In the genomic region with DNA sequence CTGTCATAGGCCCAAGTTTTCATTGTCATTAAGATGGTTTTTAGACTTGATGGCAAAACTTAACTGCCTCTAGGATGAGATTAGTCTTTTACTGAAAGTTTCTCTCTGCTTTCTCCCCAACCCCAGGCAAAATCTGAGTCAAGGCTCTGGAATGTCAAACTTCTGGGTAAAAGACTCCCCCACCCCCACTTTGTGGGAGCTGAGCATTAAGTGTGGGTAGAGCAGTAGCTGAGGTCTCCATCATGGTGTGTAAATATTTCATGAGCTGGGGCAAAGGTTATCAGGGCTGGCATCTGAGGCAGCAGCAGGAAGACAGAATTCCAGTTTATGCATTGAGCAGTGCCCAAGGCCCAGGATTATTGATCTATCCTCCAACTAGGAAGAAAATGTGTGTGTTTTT, we compare ENCODE assay signal across 16 mouse cellular contexts.
DNase-seq lines count a peak whose midpoint lies in the region; ATAC-seq and TF ChIP-seq lines count a peak whose summit lies in the region.
"Had no signal": no experiment of that assay in that cellular context is flagged by ENCODE, and none has a peak within 500 bp of the region (broad histone marks: within the 10 kb centered on the region; RNA-seq: fewer than 3 reads in every experiment).

No protein-coding gene starts in this region.

- no peak overlapping the region for H3K4me2 ChIP-seq in kidney, embryonic 16.5 days (replicated peaks; ENCODE audit: low read depth, low read length)
- H3K4me2 ChIP-seq: embryonic facial prominence, embryonic 12.5 days; heart, embryonic 15.5 days; hindbrain, embryonic 15.5 days had no signal

- H3K27ac ChIP-seq in kidney, embryonic 16.5 days (ENCODE audit: low read length) = no peak overlapping the region
- peak overlapping the region; percentile 47 for H3K27ac ChIP-seq in embryonic fibroblast, embryonic 13.5 days (ENCODE audit: insufficient read depth, low read length)
- H3K27ac ChIP-seq: embryonic facial prominence, embryonic 12.5 days; forebrain, embryonic 10.5 days; heart, embryonic 15.5 days; hindbrain, embryonic 15.5 days; macrophage had no signal

- no peak overlapping the region for H3K4me3 ChIP-seq in kidney, embryonic 16.5 days (ENCODE audit: low read length)
- H3K4me3 ChIP-seq in embryonic fibroblast, embryonic 13.5 days (ENCODE audit: insufficient read depth, low read length) = no peak overlapping the region
- H3K4me3 ChIP-seq: embryonic facial prominence, embryonic 12.5 days; forebrain, embryonic 10.5 days; heart, embryonic 15.5 days; hindbrain, embryonic 15.5 days had no signal

- H3K27me3 ChIP-seq in kidney, embryonic 16.5 days (ENCODE audit: insufficient read depth, low read length) = no peaks in the 10 kb centered on the region
- H3K27me3 ChIP-seq: embryonic facial prominence, embryonic 12.5 days; heart, embryonic 15.5 days; hindbrain, embryonic 15.5 days had no signal

- H3K36me3 ChIP-seq in kidney, embryonic 16.5 days (ENCODE audit: insufficient read depth, low read length) = no peaks in the 10 kb centered on the region
- H3K36me3 ChIP-seq: embryonic facial prominence, embryonic 12.5 days; forebrain, embryonic 10.5 days; heart, embryonic 15.5 days; hindbrain, embryonic 15.5 days had no signal

- no peak for ATAC-seq in kidney, embryonic 16.5 days (ENCODE audit: low FRiP score, low TSS enrichment)

- intact Hi-C loops in heart, postnatal 36 days (cut with DNase I) = no loop called here

- TF ChIP-seq CTCF in embryonic fibroblast, embryonic 13.5 days (IDR thresholded peaks at IDR 0.05; ENCODE audit: borderline replicate concordance, insufficient read depth, low read length) = no peak

- peak; percentile 5 for DNase-seq in kidney, postnatal 10 days
- peak; percentile 3 for DNase-seq in urinary bladder, postnatal 14 days (ENCODE audit: low spot score)
- DNase-seq in urinary bladder, postnatal 25 days (ENCODE audit: low spot score) = no peak
- DNase-seq in heart, postnatal 36 days = no peak
- no peak for DNase-seq in layer of hippocampus, postnatal 14 days (ENCODE audit: low spot score in 2 of 2)
- DNase-seq: cerebellum, adult 8-10 months; heart, adult 11 months; midbrain, embryonic 14.5 days; thymus, postnatal 36 days had no signal

- no peaks in the 10 kb centered on the region for H3K4me1 ChIP-seq in kidney, embryonic 16.5 days (ENCODE audit: insufficient read depth, low read length)
- no peaks in the 10 kb centered on the region; the same call in 1 of the 2 replicates for H3K4me1 ChIP-seq in embryonic fibroblast, embryonic 13.5 days (ENCODE audit: control insufficient read depth, insufficient read depth, low read length)
- H3K4me1 ChIP-seq: embryonic facial prominence, embryonic 12.5 days; hindbrain, embryonic 15.5 days had no signal

- no peak overlapping the region for H3K9ac ChIP-seq in kidney, embryonic 16.5 days (replicated peaks; ENCODE audit: low read length)
- H3K9ac ChIP-seq: embryonic facial prominence, embryonic 12.5 days; heart, embryonic 15.5 days; hindbrain, embryonic 15.5 days had no signal

- no peaks in the 10 kb centered on the region for H3K9me3 ChIP-seq in kidney, embryonic 16.5 days (ENCODE audit: low read length)
- H3K9me3 ChIP-seq: embryonic facial prominence, embryonic 12.5 days; forebrain, embryonic 10.5 days; heart, embryonic 15.5 days; hindbrain, embryonic 15.5 days had no signal

- no peak for TF ChIP-seq POLR2A in embryonic fibroblast, embryonic 13.5 days (IDR thresholded peaks at IDR 0.05; ENCODE audit: low read depth, low read length)

Comparison
In these comparisons a context has a peak if more than half of its experiments do, and no peak if none do; other contexts are left out.
1. DNase-seq: peak in kidney, postnatal 10 days (single experiment) and urinary bladder, postnatal 14 days (single experiment); none in urinary bladder, postnatal 25 days (single experiment), heart, postnatal 36 days (0 of 2) and layer of hippocampus, postnatal 14 days (0 of 2).